Mouse (Mus musculus) liver, embryonic 12.5 days (tissue): ENCODE results near the gene Hoxa9. TPM values are rescaled to one million over a fixed set of nuclear protein-coding genes. Genes with fewer than 3 reads are reported as not detected.

Experiments used
- ATAC-seq: fragments of 200-750 bp; cut with Nextera tagmentation; 2 replicates; pipeline ENCODE4 v1.8.0; 2017; ENCODE audit warnings: moderate number of reproducible peaks, mild to moderate bottlenecking, moderate library complexity
- H3K27ac ChIP-seq: fragments of 300-500 bp; sonication (generic); 2 replicates; pipeline ENCODE4 v1.5.1; 2016; ENCODE audit warnings: mild to moderate bottlenecking
- H3K27me3 ChIP-seq: fragments of 300-500 bp; sonication (generic); replicated peaks from 2 replicates; pipeline ENCODE4 v1.6.1; 2016; ENCODE audit warnings: mild to moderate bottlenecking, moderate library complexity
- H3K36me3 ChIP-seq: fragments of 300-500 bp; sonication (generic); 2 replicates; pipeline ENCODE4 v1.6.1; 2016; ENCODE audit warnings: mild to moderate bottlenecking, moderate library complexity
- H3K4me1 ChIP-seq: fragments of 300-500 bp; sonication (generic); 2 replicates; pipeline ENCODE4 v1.6.1; 2016
- H3K4me2 ChIP-seq: fragments of 300-500 bp; sonication (generic); 2 replicates; pipeline ENCODE4 v1.6.1; 2016; ENCODE audit warnings: mild to moderate bottlenecking, moderate library complexity
- H3K4me3 ChIP-seq: fragments of 300-500 bp; sonication (generic); 2 replicates; pipeline ENCODE4 v1.5.1; 2016; ENCODE audit warnings: mild to moderate bottlenecking, moderate library complexity
- H3K9ac ChIP-seq: fragments of 300-500 bp; sonication (generic); 2 replicates; pipeline ENCODE4 v1.6.1; 2016; ENCODE audit warnings: mild to moderate bottlenecking, moderate library complexity
- H3K9me3 ChIP-seq: fragments of 300-500 bp; sonication (generic); replicated peaks from 2 replicates; pipeline ENCODE4 v1.6.1; 2016; ENCODE audit warnings: mild to moderate bottlenecking, moderate library complexity
- WGBS: fragments of 180-500 bp; shearing (Covaris S2); methylation state at CpG from one replicate; pipeline ENCODE4 v1.1.7; 2016; ENCODE audit not compliant: insufficient replicate concordance; 5-methylcytosine and 5-hydroxymethylcytosine counted together
- polyA plus RNA-seq: library from polyadenylated mRNA; unstranded; fragments of >200 nt; fragmentation: Nextera tagmentation; extraction: Ambion mirVana; gene quantifications from 2 replicates; pipeline ENCODE4 v1.2.1, GENCODE M21; 2016

Gene Hoxa9
- 1.2 and 1.4 TPM in 2 replicates for polyA plus RNA-seq

DNA sequence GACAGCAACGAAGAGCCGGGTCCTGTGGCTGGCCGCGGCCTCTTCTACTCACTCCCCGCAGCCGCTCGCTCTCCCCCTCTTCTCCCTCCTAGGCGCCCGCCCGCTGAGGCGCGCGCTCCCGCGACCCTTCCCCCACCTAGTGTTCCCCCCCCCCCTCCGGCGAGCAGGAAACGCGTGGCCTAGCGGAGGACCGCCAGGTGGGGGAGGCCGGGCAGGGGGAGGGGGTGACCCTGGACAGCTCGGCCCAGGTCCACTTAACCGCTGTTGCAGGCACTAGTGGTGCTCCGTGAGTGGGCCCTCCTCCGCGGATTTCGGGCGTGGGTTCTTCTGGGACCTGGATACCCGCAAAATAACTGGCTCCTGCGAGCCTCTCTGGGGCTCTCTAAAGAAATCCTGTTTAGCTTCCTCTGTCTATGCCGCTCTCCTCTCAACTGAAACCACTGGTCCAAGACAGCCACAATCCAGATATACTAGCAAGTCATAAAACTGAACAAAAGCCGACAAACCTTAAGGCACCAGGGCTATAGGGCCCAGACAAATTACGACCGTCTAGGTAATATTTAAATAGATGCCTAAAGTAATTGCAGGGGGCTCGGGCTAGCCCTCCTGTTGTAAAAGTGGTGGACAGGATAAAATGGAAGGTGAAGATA lies at the start of gene Hoxa9:
Hoxa9 (minus strand) TSS at position 574 of the 650 bp plus-strand sequence.
- Histone ChIP-seq H3K4me3 (peak within 1 kb of the TSS; percentile 15), H3K9me3 (no peaks in the 10 kb centered on the region), H3K4me2 (peak within 1 kb of the TSS; percentile 14; the same call in 1 of the 2 replicates), H3K36me3 (no peaks in the 10 kb centered on the region), H3K4me1 (no peaks in the 10 kb centered on the region), H3K27me3 (peaks cover 97% of the 10 kb centered on the region), H3K9ac (no peak within 1 kb of the TSS), H3K27ac (no peak within 1 kb of the TSS)
- WGBS = 2% methylated on average over 24 of the region's 36 CpGs
- no peak for ATAC-seq

DNA sequence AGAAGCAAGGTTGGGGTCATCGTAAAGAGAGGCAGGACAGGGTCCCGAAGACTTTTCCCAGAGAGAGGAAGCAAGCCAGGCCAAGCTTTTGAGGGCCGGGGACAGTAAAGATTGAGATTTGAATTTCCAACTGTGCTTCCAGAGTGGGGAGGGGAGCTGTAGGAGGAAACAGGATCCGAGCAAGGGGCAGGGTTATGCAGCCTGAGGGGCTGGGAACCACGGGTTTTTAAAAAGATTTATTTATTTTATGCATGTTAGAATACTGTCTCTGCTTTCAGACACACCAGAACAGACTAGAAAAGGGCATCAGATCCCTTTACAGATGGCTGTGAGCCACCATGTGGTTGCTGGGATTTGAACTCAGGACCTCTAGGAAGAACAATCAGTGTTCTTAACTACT lies 46.0 kb upstream of the Hoxa9 start:
- no peak for ATAC-seq
- no peaks in the 10 kb centered on the region for H3K4me1 ChIP-seq
- WGBS = 10% methylated on average over 5 of the region's 5 CpGs

DNA sequence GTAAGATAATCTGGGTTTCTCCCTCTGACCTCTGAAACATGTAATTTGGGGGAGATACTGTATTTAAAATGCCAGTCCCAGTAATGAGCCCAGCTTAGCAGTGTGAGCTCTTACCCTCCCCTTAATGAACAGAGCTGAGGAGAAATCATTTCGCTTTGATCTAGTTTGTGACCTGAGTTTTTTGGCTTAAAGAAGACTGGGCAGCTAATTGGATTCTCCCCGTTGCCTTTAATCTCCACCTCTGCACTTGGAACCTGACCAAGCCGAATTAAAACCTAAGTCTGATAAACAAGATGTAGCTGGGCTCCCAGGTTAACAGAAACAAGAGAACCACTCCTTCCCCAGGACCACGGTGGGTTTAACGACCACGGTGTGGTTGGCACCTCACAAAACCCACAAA lies 45.5 kb upstream of the Hoxa9 start:
- no peaks in the 10 kb centered on the region for H3K36me3 ChIP-seq
- no peak overlapping the region for H3K9ac ChIP-seq
- no peak overlapping the region for H3K27ac ChIP-seq
- 6% methylated on average over 6 of the region's 6 CpGs for WGBS
- H3K27me3 ChIP-seq = peaks cover 89% of the 10 kb centered on the region
- no peak overlapping the region for H3K4me3 ChIP-seq
- H3K4me2 ChIP-seq = no peak overlapping the region
- no peaks in the 10 kb centered on the region for H3K9me3 ChIP-seq
- ATAC-seq = no peak
- no peaks in the 10 kb centered on the region for H3K4me1 ChIP-seq

More for the DNA sequence above, 46.0 kb upstream of the Hoxa9 start:
- peaks cover 88% of the 10 kb centered on the region for H3K27me3 ChIP-seq
- no peak overlapping the region for H3K4me2 ChIP-seq
- H3K9ac ChIP-seq = no peak overlapping the region
- H3K27ac ChIP-seq = no peak overlapping the region
- H3K36me3 ChIP-seq = no peaks in the 10 kb centered on the region
- no peaks in the 10 kb centered on the region for H3K9me3 ChIP-seq
- H3K4me3 ChIP-seq = no peak overlapping the region

DNA sequence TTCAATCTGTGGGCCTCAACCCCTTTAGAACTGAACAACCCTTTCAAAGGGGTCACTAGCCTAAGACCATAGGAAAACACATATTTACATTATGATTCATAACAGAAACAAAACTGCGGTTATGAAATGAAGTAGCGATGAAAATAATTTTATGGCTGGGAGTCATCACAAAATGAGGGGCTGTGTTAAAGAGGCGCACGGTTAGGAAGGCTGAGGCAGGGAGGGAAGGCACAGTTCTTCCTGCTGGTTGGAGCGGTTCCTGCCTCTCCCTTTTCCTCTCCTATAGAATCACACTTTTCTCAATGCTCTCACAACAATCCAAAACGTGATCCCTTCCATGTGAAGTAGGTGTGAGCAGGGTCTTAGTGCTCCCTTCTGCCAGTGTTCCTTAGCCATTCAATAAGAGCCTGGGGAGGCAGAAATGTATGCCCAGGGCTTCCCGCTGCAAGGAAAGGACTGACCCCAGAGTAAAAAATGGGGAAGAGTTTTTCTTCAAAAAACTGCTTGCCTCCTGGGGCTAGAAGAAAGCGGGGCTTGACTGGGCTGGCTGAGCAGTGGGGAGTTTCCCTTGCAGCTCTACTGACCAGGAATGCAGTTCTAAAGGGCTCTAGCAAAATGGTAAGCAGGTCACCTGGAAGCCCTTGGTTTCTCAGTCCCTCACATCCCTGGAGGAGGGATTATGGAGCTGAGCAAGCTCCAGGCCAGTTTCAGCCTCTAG lies 44.8 kb upstream of the Hoxa9 start:
- WGBS = 15% methylated on average over 8 of the region's 8 CpGs
- Histone ChIP-seq H3K9me3 (no peaks in the 10 kb centered on the region), H3K9ac (no peak overlapping the region), H3K36me3 (no peaks in the 10 kb centered on the region), H3K27ac (no peak overlapping the region), H3K27me3 (peaks cover 89% of the 10 kb centered on the region), H3K4me2 (no peak overlapping the region), H3K4me3 (no peak overlapping the region), H3K4me1 (no peaks in the 10 kb centered on the region)
- ATAC-seq = no peak

GRCm38 (mm10) chr6:52274576-52274975 lies 43.7 kb upstream of the Hoxa9 start:
- Histone ChIP-seq H3K9ac (no peak overlapping the region), H3K9me3 (no peaks in the 10 kb centered on the region), H3K4me1 (no peaks in the 10 kb centered on the region), H3K4me2 (no peak overlapping the region), H3K4me3 (no peak overlapping the region), H3K27me3 (peaks cover 94% of the 10 kb centered on the region), H3K27ac (no peak overlapping the region), H3K36me3 (no peaks in the 10 kb centered on the region)
- no peak for ATAC-seq
- WGBS = 6% methylated on average over 11 of the region's 11 CpGs

GRCm38 (mm10) chr6:52273656-52274280 lies 42.9 kb upstream of the Hoxa9 start:
- H3K4me2 ChIP-seq = no peak overlapping the region
- no peaks in the 10 kb centered on the region for H3K9me3 ChIP-seq
- H3K36me3 ChIP-seq = no peaks in the 10 kb centered on the region
- no peak overlapping the region for H3K4me3 ChIP-seq
- H3K4me1 ChIP-seq = no peaks in the 10 kb centered on the region
- WGBS = 4% methylated on average over 22 of the region's 22 CpGs
- H3K27ac ChIP-seq = no peak overlapping the region
- no peak overlapping the region for H3K9ac ChIP-seq
- H3K27me3 ChIP-seq = peaks cover 96% of the 10 kb centered on the region
- ATAC-seq = no peak

GRCm38 (mm10) chr6:52272766-52273655 lies 42.1 kb upstream of the Hoxa9 start:
- 10% methylated on average over 22 of the region's 22 CpGs for WGBS
- H3K4me3 ChIP-seq = no peak overlapping the region
- no peaks in the 10 kb centered on the region for H3K36me3 ChIP-seq
- H3K27me3 ChIP-seq = peaks cover 98% of the 10 kb centered on the region
- no peak overlapping the region for H3K27ac ChIP-seq
- no peak overlapping the region for H3K4me2 ChIP-seq
- H3K9ac ChIP-seq = no peak overlapping the region
- no peaks in the 10 kb centered on the region for H3K4me1 ChIP-seq
- H3K9me3 ChIP-seq = no peaks in the 10 kb centered on the region
- ATAC-seq = no peak

DNA sequence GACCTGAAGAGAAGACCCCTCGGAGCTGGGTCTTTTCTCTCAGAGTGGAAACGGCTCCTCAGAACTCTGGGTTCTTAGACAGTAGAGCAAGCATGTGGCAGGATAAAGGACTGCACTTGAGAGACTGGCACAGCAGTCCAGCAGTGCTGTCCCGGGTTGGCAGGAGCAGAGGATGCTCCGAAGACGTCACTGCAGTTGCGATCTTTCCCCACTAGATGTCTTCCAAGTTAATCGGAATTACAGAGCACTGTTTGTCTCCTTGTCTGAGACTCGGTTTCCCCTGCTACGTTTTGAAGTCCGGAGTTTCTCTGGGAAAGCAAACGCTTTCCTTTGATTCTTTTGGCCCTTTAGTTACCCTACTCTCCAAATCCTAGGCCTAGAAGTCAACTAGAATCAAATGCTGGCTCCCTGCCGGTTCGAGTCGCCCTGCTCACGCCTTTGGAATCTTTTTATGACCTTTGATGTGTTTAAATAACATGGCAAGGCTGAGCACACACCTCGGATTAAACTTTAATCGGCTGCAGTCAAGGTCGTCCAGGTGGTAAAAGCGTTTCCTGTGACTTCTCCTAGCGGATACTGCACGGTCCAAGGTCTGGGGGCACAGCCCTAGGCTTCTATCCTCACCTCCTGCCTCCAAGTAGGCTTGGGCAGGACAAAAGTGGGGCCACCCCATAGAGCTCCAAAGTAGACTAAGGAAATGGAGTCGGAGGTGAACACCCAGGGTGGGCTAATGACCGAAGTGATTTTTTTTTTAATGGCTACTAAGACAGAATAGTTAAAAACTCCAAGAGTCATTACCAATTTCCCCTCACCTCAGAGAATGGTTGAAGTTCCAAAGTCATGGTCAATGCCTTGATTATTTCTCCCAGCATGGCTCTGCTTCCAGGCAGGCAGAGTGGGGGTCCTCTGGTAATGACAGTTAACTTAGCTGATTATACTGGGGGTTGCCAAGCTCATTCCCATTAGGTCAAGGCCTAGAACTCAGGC lies 39.9 kb upstream of the Hoxa9 start:
- Histone ChIP-seq H3K9me3 (no peaks in the 10 kb centered on the region), H3K4me2 (no peak overlapping the region), H3K27ac (no peak overlapping the region), H3K4me3 (no peak overlapping the region), H3K9ac (no peak overlapping the region), H3K27me3 (peaks cover 96% of the 10 kb centered on the region), H3K36me3 (no peaks in the 10 kb centered on the region), H3K4me1 (no peaks in the 10 kb centered on the region)
- WGBS = 11% methylated on average over 23 of the region's 23 CpGs
- ATAC-seq = no peak

DNA sequence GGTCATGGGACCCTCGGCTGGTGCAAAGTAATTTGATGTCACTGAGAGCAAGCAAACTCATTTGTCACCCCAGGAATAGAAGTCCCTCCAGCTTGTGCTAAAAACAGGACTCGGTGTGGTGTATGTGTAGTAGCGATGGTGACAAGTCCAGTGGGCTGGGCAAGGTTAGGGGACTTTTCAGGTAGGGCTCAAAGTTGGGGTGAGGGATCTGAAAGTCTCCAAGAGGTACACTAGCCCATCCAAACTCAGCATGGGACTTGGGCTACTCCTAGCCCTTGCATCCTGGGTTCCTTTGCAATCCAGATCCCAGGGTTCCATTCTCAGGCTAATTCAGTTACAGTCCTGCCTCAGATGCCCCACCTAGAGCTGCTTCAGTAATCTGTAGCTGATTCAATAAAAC lies 37.9 kb upstream of the Hoxa9 start:
- Histone ChIP-seq H3K4me3 (no peak overlapping the region), H3K9ac (no peak overlapping the region), H3K36me3 (no peaks in the 10 kb centered on the region), H3K4me2 (no peak overlapping the region), H3K4me1 (no peaks in the 10 kb centered on the region), H3K9me3 (no peaks in the 10 kb centered on the region), H3K27ac (no peak overlapping the region), H3K27me3 (peaks cover 96% of the 10 kb centered on the region)
- 12% methylated on average over 3 of the region's 3 CpGs for WGBS
- no peak for ATAC-seq

DNA sequence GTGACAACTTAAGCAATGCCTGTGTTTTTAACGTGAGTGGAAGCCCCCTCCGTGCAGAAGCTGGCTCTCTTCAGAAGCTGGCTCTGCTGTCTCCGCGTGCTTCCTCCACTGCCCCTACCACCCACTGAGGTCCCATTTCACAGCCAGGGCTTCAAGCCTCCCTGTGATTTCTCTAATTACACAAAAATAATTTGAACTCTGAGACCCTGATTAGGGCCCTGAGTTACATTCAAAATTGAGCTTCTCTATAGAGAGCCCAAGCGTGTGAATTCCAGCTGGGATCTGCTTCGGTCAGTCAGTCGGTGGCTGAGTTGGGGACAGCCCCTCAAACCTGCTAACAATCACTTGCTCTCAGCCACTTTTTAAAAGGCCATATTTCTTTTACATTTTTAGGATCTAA lies 37.5 kb upstream of the Hoxa9 start:
- Histone ChIP-seq H3K9ac (no peak overlapping the region), H3K4me3 (no peak overlapping the region), H3K36me3 (no peaks in the 10 kb centered on the region), H3K4me2 (no peak overlapping the region), H3K27ac (no peak overlapping the region), H3K9me3 (no peaks in the 10 kb centered on the region), H3K4me1 (no peaks in the 10 kb centered on the region), H3K27me3 (peaks cover 96% of the 10 kb centered on the region)
- 8% methylated on average over 7 of the region's 7 CpGs for WGBS
- ATAC-seq = no peak

- WGBS = 12% methylated on average over 3 of the region's 3 CpGs
- no peaks in the 10 kb centered on the region for H3K4me1 ChIP-seq
- ATAC-seq = no peak
Measured at GRCm38 (mm10) chr6:52267691-52268090, 36.8 kb upstream of the Hoxa9 start.

More at GRCm38 (mm10) chr6:52267691-52268090, 36.8 kb upstream of the Hoxa9 start:
- H3K27ac ChIP-seq = no peak overlapping the region
- H3K36me3 ChIP-seq = no peaks in the 10 kb centered on the region
- H3K9ac ChIP-seq = no peak overlapping the region
- H3K4me3 ChIP-seq = no peak overlapping the region
- H3K4me2 ChIP-seq = no peak overlapping the region
- H3K9me3 ChIP-seq = no peaks in the 10 kb centered on the region
- peaks cover 96% of the 10 kb centered on the region for H3K27me3 ChIP-seq
